Mouse (Mus musculus) ovary, postnatal 10 days (tissue): ENCODE results near the gene Zfp473.
"Not testable (repeated sequence)": the region's sequence is repeated elsewhere in the genome, so short reads cannot be mapped to it uniquely, and the experiment has no call there.

Source experiments
- DNase-seq: peaks from one replicate; pipeline ENCODE4 v3.0.0; 2022; ENCODE audit warnings: low spot score

Zfp473 gene

GRCm38 (mm10) chr7:44722058-44722457, 28.8 kb downstream of the Zfp473 start:
- DNase-seq = no peak

- DNase-seq = no peak
These were observed 41.0 kb downstream of the Zfp473 start for GRCm38 (mm10) chr7:44709881-44710280.

GRCm38 (mm10) chr7:44708574-44708973, 42.3 kb downstream of the Zfp473 start, which contains the start of gene Izumo2:
Gene Izumo2 (plus strand): TSS chr7:44708742.
- no peak for DNase-seq

GRCm38 (mm10) chr7:44708093-44708492, 42.8 kb downstream of the Zfp473 start:
- DNase-seq = not testable (repeated sequence)

- DNase-seq = no peak
These were observed 43.6 kb downstream of the Zfp473 start for GRCm38 (mm10) chr7:44707169-44707675.

GRCm38 (mm10) chr7:44706322-44706721, 44.5 kb downstream of the Zfp473 start:
- DNase-seq = no peak

- DNase-seq = no peak
These were observed 45.8 kb downstream of the Zfp473 start for GRCm38 (mm10) chr7:44705086-44705485.

- no peak for DNase-seq
These were observed 46.5 kb downstream of the Zfp473 start for GRCm38 (mm10) chr7:44704363-44704762.

GRCm38 (mm10) chr7:44702985-44703384, 47.9 kb downstream of the Zfp473 start:
- no peak for DNase-seq

GRCm38 (mm10) chr7:44701921-44702320, 48.9 kb downstream of the Zfp473 start:
- no peak for DNase-seq

- no peak for DNase-seq
These were observed 52.9 kb downstream of the Zfp473 start for GRCm38 (mm10) chr7:44697980-44698379.

- DNase-seq = peak; percentile 20
These were observed 53.6 kb downstream of the Zfp473 start for GRCm38 (mm10) chr7:44697191-44697710.

- DNase-seq = no peak
These were observed 55.6 kb downstream of the Zfp473 start for GRCm38 (mm10) chr7:44695223-44695622.

GRCm38 (mm10) chr7:44693427-44694175, 57.2 kb downstream of the Zfp473 start:
- DNase-seq = no peak

- DNase-seq = no peak
These were observed 61.5 kb downstream of the Zfp473 start for GRCm38 (mm10) chr7:44689331-44689730.

GRCm38 (mm10) chr7:44688890-44689289, 62.0 kb downstream of the Zfp473 start:
- DNase-seq = no peak

GRCm38 (mm10) chr7:44685531-44686402, 65.1 kb downstream of the Zfp473 start:
- DNase-seq = no peak

- no peak for DNase-seq
These were observed 67.2 kb downstream of the Zfp473 start for GRCm38 (mm10) chr7:44683656-44684055.
